Mouse (Mus musculus): Measurements from ENCODE around the gene Eif4b.
A peak's percentile ranks its signal among the peaks of the same experiment; 100 is the strongest.

Eif4b gene

GRCm38 (mm10) chr15:102073559-102074069, at the start of gene Eif4b:
TSS of gene Eif4b (plus strand) at chr15:102073773.
- DNase-seq (ENCODE audit: extremely low spot score, low read depth, low spot score), result peak; percentile 93

DNA sequence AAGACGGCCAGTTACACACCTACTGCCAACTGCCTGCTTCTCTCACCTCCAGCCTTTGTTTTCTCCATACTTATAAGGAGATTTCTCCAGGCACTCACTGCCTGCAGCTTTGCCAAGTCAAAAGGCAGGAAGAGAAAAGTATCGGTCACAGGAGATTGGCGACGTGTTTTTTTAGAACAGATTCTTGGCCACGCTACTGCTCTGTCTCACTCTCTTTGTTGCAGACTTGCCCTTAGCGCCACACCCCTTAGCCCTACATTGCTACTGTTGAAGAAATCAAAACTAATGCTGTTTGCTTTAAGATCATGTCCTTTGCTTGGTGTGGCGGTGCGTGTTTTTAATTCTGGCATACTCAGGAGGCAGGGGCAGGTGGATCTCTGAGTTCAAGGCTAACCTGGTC, 49.7 kb upstream of the Eif4b start:
- DNase-seq (ENCODE audit: extremely low spot score, low read depth, low spot score), result no peak

DNA sequence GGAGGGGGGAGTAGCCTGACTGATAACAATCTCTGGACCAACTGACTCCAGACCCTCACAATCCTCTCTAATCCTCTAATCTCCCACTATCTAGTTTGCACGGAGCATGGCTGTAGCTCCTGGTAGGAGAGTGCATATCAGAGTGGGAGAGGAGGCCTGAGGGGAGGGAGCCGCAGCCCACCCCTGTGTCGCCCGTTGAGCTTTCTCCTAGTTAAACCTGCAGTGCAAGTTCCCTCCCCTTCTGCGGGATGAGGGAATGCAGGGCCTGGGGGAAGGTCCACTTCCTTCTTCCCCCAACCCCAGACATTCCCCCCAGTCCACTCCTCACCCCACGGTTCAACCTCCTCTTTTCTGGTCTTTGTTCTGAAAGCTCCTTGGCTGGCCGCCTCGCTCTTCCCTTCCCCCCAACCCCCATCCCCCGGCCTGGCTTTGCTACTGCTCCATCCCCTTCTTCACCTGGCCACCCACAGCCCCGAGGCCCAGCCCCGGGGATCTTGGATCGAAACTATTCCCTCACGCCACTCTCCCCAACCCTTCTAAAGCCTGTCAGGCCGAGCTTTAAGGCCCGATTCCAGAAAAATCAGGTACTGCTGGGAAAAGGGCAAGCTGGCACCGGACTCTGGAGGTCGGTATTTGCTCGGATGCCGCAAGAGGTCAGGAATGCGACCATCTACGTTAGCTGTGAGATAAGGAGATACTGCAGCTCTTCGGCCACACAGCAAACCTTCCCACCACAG, 48.3 kb upstream of the Eif4b start:
- DNase-seq (ENCODE audit: extremely low spot score, low read depth, low spot score), result no peak

DNA sequence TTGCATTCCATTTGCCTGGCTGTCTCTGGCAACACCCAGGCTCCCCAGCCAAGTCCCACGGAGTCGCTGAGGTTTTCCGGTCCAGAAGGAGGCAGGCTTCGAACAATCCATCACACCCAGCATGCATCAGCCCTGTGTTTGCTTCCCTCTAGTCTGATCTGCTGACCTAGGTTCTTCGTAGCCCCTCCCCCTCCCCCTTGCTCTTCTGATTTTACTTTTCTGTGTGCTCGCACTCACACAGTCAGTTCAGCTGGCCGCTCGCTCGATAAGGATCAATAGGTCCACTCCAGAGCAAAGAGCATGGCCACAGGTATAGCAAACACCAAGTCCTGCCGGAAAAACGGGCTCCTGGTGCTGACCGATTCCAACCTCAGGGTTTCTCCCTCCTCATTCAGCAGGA, 47.1 kb upstream of the Eif4b start:
- DNase-seq (ENCODE audit: extremely low spot score, low read depth, low spot score), result no peak

DNA sequence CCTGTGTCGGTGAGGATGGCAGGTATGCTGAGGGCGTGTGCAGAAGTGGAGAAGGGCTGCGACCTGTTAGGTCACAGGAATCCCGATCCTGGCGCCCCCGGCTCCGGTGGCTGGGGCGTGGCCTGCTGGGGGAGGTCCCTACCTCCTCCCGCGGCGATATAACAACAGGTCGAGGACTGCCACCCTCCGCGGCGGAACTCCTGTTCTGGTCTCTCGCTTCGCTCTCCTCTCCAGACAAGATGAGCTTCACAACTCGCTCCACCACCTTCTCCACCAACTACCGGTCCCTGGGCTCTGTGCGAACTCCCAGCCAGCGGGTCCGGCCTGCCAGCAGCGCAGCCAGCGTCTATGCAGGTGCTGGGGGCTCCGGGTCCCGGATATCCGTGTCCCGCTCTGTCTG, 45.5 kb upstream of the Eif4b start, which contains the start of gene Krt18:
Krt18 (plus strand) TSS at position 141 of the 400 bp plus-strand sequence.
- DNase-seq (ENCODE audit: extremely low spot score, low read depth, low spot score), result no peak

DNA sequence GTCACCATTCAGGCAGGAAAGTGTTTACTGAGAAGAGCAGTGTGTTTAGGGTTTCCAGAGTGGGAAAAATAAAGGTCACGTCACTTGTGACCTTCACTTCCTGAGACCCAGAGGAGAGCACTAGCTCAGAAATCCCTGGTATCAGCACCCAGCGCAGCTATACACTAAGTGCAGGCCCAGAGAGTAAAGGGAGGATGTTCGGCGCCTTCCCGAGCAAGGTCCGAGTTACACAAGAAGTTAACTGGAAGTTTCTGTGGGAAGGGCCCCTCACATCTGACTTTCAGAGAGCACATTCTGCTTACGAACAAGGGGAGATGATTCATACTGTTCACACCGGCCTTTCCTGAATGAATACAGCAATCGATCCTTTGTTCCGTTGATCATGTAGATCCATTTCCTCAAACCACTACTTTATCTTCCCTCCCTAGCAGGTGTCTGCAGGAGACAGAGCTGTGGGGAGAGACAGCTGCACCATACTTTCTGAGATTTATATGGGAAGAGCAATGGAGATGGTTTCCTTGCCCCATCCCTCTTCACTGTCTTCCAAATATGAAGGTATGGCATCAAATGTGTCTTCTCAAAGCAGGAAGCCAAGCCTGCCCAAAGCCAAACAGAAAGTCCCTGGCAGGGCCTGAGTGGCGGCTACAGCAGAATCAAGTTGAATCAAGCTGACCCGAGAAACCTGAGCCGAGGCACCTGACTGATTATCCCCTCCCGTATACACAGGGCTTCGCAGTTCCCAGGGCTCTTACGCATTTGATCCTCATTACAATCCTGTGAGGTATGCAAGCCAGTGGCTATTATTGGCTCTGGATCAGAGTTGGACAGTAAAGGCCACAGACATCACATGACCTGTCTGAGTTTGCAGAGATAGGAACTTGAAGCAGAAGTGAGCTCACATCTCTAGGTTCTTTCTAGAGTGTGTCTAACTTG, 39.2 kb upstream of the Eif4b start:
- no peak for DNase-seq (ENCODE audit: extremely low spot score, low read depth, low spot score)

GRCm38 (mm10) chr15:102040277-102040676, 33.3 kb upstream of the Eif4b start:
- DNase-seq (ENCODE audit: extremely low spot score, low read depth, low spot score), result no peak

DNA sequence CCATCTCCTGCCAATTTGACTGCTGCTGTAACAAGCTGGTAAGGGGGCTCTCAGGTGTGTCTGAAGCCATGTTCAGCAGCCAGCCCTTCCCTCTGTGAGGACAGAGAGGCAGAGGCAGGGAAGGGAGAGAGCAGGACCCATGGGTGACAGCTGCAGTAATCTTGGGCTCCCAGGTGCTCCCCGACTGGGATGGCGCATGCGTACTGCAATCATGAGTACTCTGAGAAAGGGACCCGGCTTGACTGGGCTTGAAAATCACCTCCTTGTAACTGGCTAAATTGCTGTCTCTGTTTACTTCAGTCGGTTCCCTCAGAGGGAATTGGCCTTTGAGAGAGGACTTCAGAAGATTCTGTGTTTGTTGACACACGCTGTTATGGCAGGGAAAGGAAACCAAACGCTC, 31.6 kb upstream of the Eif4b start:
- no peak for DNase-seq (ENCODE audit: extremely low spot score, low read depth, low spot score)

GRCm38 (mm10) chr15:102044745-102045144, 28.8 kb upstream of the Eif4b start:
- DNase-seq (ENCODE audit: extremely low spot score, low read depth, low spot score), result no peak

GRCm38 (mm10) chr15:102045691-102046090, 27.9 kb upstream of the Eif4b start:
- DNase-seq (ENCODE audit: extremely low spot score, low read depth, low spot score), result no peak

GRCm38 (mm10) chr15:102048006-102048405, 25.6 kb upstream of the Eif4b start:
- DNase-seq (ENCODE audit: extremely low spot score, low read depth, low spot score), result no peak

DNA sequence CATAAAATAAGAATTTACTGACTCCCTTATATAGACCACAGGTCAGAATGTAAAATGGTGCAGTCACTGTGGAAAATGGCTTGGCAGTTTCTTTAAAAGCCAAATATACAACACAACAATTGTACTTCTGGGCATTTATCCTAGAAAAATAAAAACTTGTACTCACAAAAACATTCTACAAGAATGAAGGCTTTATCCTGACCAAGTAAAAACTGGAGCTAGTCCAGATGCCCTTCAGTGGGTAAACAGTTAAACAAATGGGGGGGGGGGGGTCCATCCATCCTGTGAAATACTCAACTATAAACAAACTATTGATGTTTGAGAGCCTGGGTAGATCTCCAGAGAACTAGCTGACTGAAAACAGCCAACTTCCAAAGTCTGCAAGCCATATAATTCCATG, 23.7 kb upstream of the Eif4b start:
- DNase-seq (ENCODE audit: extremely low spot score, low read depth, low spot score), result no peak

DNA sequence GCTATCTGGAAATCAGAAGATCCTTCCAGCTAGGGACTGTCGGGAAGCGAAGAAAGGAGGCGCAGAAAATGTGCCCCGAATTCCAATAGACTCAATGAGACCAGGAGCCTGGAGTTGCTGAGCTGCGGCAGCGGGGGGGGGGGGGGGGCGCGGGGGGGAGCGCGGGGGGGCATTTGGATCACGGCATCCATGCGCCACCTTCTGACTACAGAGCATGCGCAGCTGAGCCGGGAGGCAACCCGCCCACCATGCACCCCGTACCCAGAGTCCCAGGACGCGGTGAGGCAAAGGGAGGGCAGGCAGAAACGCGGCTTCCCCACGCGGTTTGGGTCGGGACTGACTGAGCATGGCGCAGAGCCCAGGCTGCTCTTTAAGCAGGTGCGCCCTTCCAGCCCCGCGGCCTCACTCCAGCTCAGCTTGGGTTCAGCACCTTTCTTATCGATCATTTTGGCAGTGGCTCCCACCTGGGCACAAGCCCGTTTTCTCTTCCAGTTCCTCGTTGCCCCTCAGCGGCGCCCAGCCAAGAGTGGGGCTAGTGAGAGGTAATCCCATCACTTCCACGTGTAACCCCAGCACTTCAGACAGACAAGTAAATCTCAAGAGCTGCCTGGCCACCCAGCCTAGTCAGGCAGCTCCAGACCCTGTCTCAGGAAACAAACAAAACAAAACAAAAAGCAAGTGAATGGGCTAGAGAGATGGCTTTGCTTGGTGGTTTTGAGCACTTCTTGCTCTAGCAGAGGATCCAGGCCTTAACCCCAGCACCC, 21.5 kb upstream of the Eif4b start:
- DNase-seq (ENCODE audit: extremely low spot score, low read depth, low spot score), result no peak

GRCm38 (mm10) chr15:102056495-102057174, 16.9 kb upstream of the Eif4b start:
- DNase-seq (ENCODE audit: extremely low spot score, low read depth, low spot score), result no peak

GRCm38 (mm10) chr15:102065661-102066325, 7.8 kb upstream of the Eif4b start:
- DNase-seq (ENCODE audit: extremely low spot score, low read depth, low spot score), result peak; percentile 82

- no peak for DNase-seq (ENCODE audit: extremely low spot score, low read depth, low spot score)
These were observed 2.8 kb upstream of the Eif4b start for GRCm38 (mm10) chr15:102070476-102071467.

- no peak for DNase-seq (ENCODE audit: extremely low spot score, low read depth, low spot score)
These were observed 512 bp upstream of the Eif4b start for GRCm38 (mm10) chr15:102072963-102073558.

DNA sequence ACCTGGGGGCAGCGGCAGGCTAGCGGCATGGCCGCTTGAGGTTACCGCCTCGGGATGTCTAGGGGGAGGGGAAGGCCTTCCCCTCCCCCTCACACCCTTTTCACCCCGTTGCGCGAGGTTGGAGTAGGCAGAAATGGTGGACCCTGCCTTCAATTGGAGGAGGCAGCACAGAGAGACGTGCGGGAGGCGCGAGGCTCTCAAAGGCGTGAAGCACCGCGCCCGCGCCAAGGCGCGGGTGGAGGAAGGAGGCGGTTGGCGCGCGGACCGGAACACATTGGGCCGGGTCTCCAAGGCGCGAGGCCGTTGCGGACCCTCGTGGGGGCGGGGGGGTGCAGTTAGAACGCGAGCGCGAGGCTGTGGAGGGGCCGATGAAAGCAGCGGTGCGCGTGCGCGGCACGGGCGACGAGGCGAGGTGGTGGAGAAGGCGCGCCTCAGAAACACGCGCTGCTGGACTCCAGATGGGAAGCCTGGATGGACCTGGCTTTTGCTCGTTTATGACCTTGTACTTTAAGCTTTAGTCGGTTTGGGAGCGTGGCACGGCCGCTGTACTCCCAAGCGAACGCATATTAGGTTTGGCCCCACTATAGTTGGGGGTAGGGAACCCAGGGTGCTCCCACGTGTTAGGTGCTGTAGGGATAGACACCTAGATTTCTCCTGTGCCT, 628 bp downstream of the Eif4b start:
- DNase-seq (ENCODE audit: extremely low spot score, low read depth, low spot score), result no peak
